Mouse (Mus musculus) megakaryocyte progenitor cell, adult 5-6 weeks (primary cell): ENCODE measurements around the gene Cdhr5. TPM values are rescaled to one million over a fixed set of nuclear protein-coding genes. Genes with fewer than 3 reads are reported as not detected.
"Not testable (repeated sequence)": the region's sequence is repeated elsewhere in the genome, so short reads cannot be mapped to it uniquely, and the experiment has no call there.

Experiments used
- ATAC-seq: replicated peaks from 2 replicates; pipeline ENCODE4 v1.8.0; 2016; ENCODE audit warnings: mild to moderate bottlenecking, moderate TSS enrichment, inconsistent platforms; ENCODE audit not compliant: poor library complexity
- total RNA-seq, 2 experiments: library from RNA; stranded (forward) in 1 of 2; stranded (reverse) in 1 of 2; fragments of 157-497, 149-512 nt in 1 of 2; fragments of 200-1000 nt in 1 of 2; gene quantifications; 2 replicates each; pipeline versions ENCODE4 v1.2.3 to v1.2.4; 2015 to 2017

Gene Cdhr5
- total RNA-seq, 2 experiments from 2014 or later, result not detected

DNA sequence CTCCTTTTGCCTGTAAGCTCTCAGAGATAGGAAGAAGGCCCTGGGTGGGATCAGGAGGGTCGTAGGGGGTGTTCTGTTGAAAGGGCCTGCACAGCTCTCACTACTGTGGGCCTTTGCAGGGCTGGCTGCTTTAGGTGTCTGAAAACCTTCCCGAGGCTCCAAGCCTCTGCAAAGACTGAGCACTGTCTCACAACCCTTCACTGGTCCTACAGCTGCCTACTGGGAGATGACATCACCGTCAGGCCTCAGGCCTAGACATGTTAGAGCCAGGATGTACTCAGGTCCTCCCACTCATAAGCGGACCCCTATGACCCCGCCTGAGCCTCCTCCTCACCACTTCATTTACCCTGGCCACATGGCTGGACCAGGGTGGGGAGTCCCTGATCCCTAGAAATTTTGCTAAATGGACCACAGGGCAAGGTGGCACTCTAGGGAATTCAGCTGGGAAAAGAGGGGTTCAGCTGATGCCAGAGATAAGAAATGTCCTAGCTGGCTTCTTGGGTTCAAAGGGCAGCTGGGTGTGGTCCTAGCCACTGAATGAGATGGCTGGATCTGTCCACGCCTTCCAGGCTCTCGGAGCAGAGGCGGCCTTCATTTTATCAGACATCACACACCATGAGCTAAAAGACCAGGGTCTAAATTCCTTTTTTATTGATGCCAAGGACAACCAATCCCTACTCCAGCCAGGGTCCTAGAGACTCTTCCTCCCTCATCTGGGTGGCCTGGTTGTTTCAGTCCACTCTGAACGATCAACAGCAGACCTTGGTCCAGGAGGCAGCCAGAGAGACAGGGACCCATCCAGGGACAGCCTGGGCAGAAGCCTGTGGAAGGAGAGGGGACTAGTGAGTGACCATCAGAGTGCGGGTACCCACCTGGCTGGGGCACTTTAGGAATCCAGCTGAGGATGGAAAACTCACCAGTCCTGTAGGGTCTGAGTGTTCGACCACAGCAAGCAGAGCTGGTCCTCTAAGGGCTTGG lies 1.4 kb upstream of the Cdhr5 start:
- no peak for ATAC-seq

DNA sequence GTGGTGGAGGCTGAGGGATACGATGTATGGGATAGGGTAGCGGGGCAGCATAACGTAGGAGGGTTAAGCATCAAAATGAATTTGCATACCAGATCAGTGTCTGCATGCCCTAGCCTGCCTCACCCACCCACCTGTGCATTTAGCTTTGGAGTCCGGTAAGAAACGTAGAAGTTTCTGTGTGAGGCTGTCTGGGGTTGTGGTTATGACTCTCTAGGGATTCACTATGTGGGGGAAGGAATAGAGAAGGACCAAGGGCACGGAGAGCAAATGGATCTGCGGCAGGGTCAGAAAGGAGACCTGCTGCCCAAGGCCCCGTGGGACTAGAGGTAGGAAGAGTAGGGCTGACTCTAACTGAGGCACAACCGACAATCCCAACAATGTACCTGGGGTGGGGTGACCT lies 1.2 kb downstream of the Cdhr5 start:
- no peak for ATAC-seq

DNA sequence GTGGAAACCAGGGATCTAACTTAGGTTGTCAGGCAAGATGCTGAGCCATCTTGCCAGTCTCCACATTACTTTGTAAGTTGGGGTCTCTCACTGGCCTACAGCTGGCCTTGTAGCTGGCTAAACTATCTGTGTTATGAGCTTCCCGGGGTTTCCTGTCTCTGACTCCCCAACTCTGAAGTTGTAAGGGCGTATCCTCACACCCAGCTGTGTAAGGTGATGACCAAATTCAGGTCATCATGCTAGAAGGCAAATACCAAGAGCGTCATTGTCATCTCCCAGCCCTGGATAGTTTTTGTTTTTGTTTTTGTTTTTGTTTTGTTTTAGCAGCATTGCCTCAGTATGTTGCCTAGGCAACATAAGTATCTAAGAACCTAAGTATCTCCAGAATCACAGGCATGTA lies 6.0 kb downstream of the Cdhr5 start:
- no peak for ATAC-seq

DNA sequence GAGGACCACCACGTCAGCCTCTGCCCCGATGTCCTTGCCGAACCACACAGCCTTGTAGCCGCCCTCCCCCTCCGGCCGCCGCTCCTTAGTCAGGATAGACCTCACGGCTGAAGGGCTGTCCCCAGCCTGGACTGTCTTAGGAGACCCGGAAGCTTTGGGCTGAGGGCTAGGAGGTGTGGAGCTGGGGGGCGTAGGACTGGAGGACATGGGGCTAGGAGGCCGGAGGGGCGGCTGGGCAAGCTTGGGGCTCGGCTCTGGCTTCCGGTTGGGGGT lies 7.4 kb downstream of the Cdhr5 start:
- no peak for ATAC-seq

DNA sequence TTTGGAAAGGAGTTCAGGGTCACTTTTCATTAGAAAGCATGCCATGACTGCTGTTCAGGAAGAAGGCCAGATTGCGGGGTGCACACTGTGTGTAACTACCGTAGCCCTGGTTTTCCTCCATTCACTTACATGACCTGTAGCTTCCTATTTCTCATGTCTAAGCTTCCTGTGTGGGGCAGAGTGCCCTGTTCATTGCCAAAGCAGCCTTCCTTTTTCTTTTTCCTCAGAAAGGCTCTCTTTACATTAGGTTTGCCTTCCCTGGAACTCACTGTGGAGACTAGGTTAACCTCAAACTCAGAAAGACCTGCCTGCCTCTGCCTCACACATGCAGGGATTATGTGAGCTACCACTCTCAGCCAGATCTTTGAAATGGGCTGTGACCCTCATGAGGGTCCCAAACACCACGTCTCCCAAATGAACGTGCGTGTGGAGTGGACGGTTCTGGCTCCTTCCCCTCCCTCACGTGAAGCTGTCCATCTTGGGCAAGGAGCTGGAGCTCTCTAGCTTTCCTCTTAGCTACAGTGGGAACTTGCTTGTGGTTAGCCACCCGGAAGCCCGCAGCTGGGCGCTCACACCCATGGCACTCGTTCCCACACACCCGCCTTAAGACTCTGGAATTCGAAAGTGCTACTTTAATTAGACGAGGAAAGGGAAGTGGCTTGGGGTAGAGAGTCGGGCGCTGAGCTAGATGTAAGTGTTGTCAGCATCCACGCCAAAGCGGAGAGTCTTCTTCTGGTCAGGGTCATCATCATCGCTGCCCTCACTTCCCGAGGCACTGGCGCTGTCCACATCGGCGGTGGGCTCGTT lies 7.9 kb downstream of the Cdhr5 start:
- peak; percentile 35 for ATAC-seq

DNA sequence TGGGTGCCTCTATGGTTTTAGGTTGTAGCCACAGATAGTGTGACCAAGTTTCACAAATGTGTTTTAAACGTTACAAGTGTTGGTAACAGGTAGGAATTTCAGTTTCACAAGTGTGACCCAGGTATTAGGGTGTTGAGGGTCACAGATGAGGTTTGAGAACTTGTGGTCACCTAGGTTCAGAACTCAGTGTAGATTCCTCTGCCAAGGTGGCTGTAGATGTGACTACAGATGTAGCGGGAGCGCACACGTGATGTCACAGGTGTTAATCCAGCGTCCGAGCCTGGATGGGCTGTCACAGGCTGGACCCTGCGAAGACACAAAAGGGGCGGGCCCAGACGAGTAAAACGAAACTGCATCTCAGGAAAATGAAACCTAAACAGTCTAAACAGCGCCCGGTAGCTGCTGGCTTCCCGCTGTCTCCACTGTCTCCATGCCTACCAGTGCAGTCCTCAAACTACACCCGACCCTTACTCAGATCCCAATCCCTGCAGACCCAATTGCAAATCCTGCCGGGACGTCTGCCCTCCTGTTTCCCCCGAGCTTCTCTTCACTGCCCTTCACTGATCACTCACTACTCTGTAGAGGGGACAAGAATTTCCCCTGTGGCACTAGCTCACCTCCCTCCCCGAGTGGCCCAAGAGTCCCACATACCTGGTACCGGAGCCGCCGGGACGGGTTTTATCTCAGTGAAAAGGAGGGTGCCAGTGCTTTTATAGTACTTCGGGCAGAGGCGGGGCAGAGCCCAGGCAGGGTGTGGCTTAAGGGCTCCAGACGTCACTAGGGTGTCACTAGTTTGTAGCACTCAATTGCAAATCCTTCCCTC lies 10.6 kb downstream of the Cdhr5 start, which contains the start of gene Irf7:
Irf7 (minus strand) TSS at position 743 of the 823 bp plus-strand sequence.
- ATAC-seq, result peak; percentile 63

DNA sequence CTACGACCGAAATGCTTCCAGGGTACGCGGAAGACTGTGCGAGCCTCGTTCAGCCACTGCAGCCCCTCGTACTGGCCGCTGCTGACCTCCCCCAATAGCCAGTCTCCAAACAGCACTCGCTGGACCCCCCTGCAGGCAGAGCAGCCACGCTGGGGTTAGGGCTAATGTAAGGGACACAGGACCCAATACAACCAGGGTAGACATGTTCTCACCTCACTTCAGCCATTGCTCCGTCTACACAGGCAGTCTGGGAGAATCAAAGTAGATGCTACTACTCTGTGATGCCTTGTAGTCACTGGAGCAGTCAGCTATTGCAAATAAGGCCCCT lies 11.2 kb downstream of the Cdhr5 start:
- ATAC-seq, result no peak

DNA sequence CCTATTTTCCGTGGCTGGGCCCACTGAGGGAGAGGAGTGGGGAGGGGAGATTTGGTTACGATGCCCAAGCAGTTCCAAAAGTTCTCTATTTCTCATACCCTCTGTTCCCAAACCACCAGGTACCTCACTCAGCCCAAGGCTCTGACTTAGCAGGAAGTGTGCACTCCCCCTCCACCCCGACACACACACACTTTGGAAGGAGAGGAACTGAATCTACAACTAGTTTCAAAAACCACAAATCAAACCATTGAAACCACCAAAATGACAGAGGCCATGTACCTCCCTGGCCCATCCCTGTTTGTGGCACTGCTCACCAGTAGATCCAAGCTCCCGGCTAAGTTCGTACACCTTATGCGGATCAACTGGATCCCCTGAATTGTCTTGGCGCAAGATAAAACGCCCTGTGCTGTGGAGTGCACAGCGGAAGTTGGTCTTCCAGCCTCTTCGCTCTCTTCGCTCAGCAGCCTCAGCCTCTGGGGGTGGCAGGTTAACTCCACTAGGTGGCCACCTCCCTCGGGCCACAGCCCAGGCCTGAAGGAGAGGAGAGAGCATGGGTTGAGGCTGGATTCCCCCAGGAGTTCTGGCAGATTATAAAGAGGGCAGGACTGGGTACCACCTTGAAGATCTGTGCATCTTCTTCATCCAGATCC lies 11.7 kb downstream of the Cdhr5 start:
- ATAC-seq, result peak; percentile 61

DNA sequence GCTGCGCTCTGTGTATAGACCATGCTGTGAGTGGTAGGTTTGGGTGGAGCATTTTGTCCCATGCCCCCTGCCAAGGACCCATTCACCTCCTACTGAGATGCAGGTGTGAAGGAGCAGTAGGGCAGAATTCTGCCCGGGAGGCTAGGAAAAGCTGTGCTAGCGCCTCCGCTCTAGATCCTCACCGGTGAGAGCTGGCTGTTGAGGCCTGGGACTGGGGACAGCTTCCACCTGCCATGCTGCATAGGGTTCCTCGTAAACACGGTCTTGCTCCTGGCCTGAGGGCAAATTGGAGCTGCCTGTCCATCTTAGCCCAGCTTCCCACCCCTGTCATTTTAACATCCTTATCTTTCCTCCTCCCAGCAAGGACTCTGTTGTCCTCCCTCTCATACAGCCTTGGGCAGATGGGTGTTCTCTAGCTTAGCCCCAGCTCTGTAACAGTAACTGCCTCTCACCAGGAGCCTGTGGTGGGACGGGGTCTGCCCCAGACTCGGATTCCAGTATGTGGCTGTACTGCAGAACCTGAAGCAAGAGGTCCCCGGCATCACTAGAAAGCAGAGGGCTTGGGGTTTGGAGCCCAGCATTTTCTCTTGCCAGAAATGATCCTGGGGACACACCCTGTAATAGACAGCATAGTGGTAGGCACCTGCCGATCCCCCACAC lies 12.4 kb downstream of the Cdhr5 start:
- ATAC-seq, result no peak

DNA sequence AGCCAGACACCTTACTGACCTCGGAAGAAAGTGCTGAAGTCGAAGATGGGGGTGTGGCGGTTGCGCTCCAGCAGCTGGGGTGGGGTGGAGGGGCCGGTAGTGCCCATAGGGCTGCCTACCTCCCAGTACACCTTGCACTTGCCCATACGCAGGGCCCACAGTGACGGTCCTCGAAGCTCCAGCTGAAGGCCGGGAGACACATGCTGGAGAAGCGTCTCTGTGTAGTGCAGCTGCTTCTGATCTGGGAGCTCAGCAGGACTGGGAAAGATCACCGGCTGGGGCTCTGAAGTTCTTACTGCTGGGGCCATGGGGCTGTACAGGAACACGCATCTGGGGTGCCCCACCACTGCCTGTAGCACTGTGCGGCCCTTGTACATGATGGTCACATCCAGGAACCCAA lies 12.9 kb downstream of the Cdhr5 start:
- ATAC-seq, result no peak

DNA sequence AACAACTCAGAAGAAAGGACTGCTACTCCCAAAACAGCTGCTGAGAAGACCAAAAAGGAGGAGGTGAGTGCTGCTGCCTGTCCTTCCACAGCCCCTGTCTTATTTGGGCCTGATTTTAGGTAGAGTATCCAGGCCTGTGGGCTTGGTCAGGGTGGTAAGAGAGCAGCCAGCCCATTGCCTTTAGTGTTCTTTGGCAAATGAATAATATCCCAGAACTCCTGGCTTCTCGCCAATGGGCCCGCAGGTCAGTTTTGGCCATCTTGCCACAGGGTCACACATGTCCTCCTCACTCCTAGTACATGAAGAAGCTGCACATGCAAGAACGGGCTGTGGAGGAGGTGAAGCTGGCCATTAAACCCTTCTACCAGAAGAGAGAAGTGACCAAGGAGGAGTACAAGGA lies 15.1 kb downstream of the Cdhr5 start:
- ATAC-seq, result no peak

DNA sequence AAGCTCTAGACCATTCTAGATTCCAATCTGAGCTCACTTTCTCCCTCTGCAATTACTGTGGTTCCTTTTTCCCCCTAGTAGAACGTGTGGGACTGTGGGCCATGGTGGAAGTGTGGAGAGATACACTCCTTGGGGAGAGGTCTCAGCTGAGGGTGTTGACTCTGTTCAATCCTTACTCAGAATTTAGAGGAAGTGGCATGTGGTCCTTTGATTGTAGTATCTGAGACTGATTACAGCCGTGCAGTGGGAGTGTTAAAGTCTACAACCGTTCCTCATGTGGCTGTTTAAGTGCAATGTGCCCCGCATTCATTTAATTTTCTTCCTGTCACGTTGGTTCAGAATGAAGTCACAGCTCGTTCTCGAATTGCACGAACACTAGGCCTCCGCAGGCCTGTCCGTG lies 20.4 kb downstream of the Cdhr5 start:
- no peak for ATAC-seq

DNA sequence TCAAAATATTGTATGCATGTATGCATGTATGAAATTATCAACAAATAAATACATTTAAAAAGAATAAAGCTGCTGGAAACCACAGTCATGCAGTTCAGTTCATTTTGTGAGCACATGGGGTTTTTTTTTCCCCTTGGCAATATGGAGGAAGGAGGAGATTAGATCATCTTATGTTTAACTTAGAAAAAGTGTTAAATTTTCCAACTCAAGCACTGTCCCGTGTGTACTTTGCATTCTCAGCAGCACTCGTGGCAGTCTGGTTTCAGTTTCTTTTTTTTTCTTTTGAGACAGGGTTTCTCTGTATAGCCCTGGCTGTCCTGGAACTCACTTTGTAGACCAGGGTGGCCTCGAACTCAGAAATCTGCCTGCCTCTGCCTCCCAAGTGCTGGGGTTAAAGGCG lies 26.1 kb downstream of the Cdhr5 start:
- ATAC-seq, result not testable (repeated sequence)

DNA sequence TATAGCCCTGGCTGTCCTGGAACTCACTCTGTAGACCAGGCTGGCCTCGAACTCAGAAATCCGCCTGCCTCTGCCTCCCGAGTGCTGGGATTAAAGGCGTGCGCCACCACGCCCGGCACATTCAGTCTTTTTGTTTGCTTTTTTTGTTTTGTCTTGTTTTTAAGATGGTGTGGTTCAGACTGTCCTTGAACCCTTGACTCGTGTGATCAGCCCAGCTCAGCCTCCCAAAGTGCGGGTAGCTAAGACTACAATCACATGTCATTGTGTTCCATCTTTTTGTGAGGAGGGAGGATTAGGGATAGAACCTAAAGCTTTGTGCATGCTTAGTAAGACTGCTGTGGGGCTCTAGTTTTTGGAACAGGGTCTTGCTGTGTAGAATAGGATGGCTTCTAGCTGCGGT lies 45.0 kb downstream of the Cdhr5 start:
- no peak for ATAC-seq

DNA sequence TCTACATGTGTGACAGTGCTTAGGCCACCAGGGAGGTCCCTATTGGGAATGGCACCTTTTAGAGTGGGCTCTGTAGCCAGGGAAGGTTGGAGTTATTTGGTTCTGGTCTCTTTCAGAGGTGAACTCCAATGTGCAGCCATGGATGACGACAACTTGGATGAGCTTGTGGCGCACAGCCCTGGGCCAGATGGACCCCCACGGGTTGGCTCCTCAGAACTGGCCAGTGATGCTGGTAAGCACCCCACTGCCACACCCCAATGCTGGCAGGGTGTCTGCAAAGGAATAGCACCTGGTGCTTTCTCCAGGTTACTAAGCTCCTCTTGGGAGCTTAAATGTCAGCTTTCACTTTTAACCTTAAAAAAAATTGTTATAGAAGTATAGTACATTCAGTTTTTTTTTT lies 45.5 kb downstream of the Cdhr5 start:
- no peak for ATAC-seq

DNA sequence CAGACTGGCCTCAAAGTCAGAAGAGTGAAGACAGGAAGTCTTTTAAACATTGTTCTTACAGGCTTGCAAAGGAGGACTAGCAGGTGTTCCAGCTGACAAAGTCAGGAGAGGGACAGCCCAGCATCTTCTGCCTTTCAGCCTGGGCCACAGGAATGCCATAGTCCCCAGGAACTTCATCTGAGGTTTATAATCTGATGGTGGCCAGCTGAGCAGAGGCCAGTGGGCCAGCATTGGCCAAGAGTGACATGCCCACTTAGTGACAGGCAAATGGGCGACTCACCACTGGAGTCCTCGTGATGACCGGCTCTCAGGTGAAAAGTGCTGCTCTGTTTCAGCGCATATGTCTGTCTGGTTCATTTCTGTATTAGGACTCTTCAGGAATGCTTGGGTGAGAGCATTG lies 46.0 kb downstream of the Cdhr5 start:
- ATAC-seq, result no peak

DNA sequence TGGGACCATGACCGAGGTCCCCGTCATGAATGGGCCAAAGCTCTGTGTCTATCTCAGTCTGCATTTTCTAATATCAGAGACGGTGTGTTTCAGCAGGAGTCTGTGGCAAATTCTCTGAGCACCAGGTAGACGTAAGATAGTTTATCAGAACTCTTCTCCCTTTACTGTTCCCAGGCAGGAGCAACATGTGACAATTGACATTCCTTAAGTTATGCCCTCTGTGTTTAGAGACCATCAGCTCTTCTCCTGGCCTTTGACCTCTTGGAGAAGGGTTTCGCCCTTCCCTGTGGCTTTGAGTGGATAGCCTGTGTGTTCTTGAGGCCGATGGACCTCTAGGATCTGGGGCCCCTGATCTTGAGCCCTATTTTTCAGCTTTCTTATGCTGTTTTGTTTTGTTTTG lies 46.9 kb downstream of the Cdhr5 start:
- ATAC-seq, result no peak

DNA sequence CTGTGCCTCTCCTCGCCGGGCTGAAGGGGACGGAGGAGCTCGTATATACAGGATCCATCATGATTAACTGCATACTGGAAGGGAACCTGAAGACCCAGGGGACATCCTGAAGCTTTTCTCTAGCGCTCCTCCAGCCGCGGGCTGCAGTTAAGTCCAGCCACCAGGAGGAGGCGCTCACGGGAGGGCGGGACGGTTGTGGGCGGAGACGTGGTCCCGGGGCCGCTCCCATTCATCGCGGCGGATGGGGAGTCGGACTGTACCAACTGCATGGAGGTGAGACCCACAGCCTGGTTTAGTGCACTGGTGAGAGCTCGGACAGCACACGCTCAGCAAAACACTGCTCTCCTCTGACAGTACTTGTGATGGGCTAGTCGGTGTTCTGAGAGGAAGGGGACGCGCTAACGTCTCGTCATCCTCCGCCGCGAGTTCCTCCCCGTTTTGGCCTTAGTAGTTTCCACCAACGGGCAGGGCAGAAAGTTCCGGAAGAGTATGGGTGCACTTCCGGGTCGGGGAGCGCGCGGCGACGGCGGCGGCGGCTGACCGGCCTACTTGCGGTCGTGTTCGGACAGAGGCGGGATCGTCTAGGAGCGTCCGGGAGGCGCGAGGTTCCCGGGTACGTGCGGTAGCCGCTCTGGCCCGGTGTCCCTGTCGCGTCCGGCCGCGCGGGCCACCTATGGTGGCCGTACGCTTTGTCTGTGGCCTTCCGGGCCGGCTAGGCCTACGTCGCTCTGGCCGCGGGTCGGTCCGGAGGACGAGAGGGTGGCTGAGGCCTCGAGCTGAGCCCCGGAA lies 48.1 kb downstream of the Cdhr5 start, which contains the start of gene Phrf1:
Phrf1 (plus strand) TSS at position 506 of the 789 bp plus-strand sequence.
- ATAC-seq, result peak; percentile 98

DNA sequence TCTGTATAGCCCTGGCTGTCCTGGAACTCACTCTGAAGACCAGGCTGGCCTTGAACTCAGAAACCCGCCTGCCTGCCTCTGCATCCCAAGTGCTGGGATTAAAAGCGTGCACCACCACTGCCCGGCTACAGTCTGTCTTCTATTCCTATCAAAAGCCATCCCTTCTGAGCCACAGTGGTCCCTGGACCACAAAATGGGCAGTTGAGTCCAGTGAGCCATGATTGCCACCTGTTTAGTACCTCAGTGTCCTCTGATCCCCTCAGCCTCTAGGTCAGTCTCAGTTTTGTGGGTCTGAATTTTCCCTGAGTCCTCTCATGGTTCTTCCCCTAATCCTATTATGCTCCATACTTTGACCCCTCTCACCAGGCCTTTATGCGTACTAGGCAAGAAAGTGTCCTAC lies 48.8 kb downstream of the Cdhr5 start:
- ATAC-seq, result peak; percentile 1; the same call in 1 of the 2 replicates
